Mouse (Mus musculus): ENCODE measurements around the gene Stil.

DNA sequence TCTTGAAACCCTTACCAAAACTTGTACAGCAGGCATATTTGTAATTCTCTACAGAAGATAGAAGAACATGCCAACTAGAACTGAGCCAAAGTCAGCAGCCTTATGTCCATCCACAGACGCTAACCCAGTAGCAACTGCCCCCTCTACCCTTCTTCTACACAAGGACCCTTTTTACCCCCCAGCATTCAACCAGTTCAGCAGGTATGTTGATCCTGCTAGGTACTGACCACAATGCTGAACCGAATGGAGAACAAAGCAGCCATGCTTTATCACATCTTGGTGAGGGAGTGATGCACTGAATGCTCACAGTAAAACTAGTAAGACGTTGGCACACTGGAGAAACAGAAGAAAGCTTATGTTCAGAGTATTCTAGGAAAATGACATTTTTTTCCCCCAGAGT, 45.7 kb downstream of the Stil start:
- TF ChIP-seq CTCF (IDR thresholded peaks at IDR 0.05; ENCODE audit: insufficient read depth, low read length) = no peak
- no peak for TF ChIP-seq POLR2A (IDR thresholded peaks at IDR 0.05; ENCODE audit: borderline replicate concordance, extremely low read depth, low read depth, low read length)
